Mouse (Mus musculus): ENCODE data around the gene C1qbp.

- TF ChIP-seq CTCF (IDR thresholded peaks at IDR 0.05; ENCODE audit: insufficient read depth, low read length) (no peak), POLR2A (IDR thresholded peaks at IDR 0.05; ENCODE audit: borderline replicate concordance, extremely low read depth, low read depth, low read length) (peak; percentile 83)
Measured at GRCm38 (mm10) chr11:70969821-70970559, 12.8 kb downstream of the C1qbp start, which contains the start of the genes Nup88 and Rpain.
